Mouse (Mus musculus): ENCODE data around the gene Tns4. TPM values are rescaled to one million over a fixed set of nuclear protein-coding genes. Genes with fewer than 3 reads are reported as not detected.
A peak's percentile ranks its signal among the peaks of the same experiment; 100 is the strongest.

Tns4 gene
- total RNA-seq, 1 experiment, result 1.2 TPM

DNA sequence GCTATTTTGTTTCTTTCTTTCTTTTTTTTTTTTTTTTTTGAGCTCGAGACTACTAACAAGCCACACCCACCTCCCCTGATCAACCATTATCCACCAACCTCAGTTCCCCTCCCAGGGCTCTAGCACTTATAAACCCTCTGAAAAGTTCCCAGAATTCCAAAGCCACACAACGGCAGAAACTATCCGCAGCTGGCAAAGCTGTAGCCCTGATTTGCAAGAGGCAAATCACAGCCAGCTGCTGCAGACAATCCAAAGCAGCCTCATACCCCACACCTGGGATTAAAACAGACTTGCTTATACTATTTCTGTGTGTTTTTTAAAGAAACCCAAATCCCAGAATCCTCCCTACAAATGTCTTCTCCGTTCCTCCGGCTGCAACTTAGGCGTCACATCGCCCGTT lies 11.2 kb downstream of the Tns4 start:
- Histone ChIP-seq H3K9ac (ENCODE audit: insufficient read depth, low read depth, low read length, poor library complexity, severe bottlenecking) (no peak overlapping the region), H3K27ac (ENCODE audit: insufficient read depth, low read depth, low read length, poor library complexity, severe bottlenecking) (no peak overlapping the region), H3K4me3 (ENCODE audit: insufficient read depth in 1 of 2, low read depth in 1 of 2, low read length in 2 of 2, poor library complexity in 1 of 2, severe bottlenecking in 1 of 2) (no peak overlapping the region), H3K9me3 (ENCODE audit: control insufficient read depth, insufficient read depth, low read depth, low read length) (no peaks in the 10 kb centered on the region), H3K4me1 (ENCODE audit: control insufficient read depth in 2 of 2, insufficient read depth in 2 of 2, low read length in 2 of 2, poor library complexity in 1 of 2) (no peaks in the 10 kb centered on the region; a peak in 1 of 4 replicates), H3K36me3 (ENCODE audit: control insufficient read depth, insufficient read depth, low read length, poor library complexity, severe bottlenecking) (no peaks in the 10 kb centered on the region)
- no peak for DNase-seq (ENCODE audit: low read depth, low spot score)
- in situ Hi-C loops (cut with MboI; ENCODE audit: low sequenced_read_pairs in 2 of 2, unreplicated experiment in 2 of 2), result no loop called here
- no peak for TF ChIP-seq CHD2 (IDR thresholded peaks at IDR 0.05; ENCODE audit: low read depth, low read length)
- peak; percentile 37; the same call in 1 of the 2 replicates for TF ChIP-seq ZNF384 (IDR thresholded peaks at IDR 0.05; ENCODE audit: low read depth, low read length)

DNA sequence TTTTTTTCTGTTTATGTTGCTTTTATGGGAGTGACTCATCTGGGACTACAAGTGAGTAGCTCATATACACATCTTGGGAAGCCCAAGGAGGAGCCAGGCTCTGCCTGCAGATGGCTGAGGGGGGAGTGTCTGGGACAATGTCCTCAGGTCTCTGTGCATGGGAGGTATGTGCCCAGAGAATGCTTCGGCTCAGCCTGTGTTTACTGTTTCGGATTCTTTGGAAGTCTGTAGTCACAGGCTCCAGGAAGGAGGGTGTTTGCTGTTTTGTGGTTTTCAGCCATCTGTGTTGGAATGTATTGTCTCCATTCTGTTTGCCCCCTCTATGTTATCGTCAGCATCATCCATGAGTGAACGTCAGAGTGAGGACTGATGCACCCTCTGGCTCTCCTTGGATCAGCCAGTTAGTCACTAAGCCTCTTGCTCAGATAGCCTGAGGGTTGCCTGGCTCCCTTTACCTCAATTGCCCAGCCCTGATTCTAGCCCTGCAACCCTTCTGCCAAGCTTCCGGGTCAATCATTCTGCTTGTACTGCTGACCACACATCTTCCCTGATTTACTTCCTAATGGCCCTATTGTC lies 12.3 kb downstream of the Tns4 start:
- Histone ChIP-seq H3K9me3 (ENCODE audit: control insufficient read depth, insufficient read depth, low read depth, low read length) (no peaks in the 10 kb centered on the region), H3K9ac (ENCODE audit: insufficient read depth, low read depth, low read length, poor library complexity, severe bottlenecking) (no peak overlapping the region), H3K4me3 (ENCODE audit: insufficient read depth in 1 of 2, low read depth in 1 of 2, low read length in 2 of 2, poor library complexity in 1 of 2, severe bottlenecking in 1 of 2) (no peak overlapping the region), H3K27ac (ENCODE audit: insufficient read depth, low read depth, low read length, poor library complexity, severe bottlenecking) (no peak overlapping the region), H3K4me1 (ENCODE audit: control insufficient read depth in 2 of 2, insufficient read depth in 2 of 2, low read length in 2 of 2, poor library complexity in 1 of 2) (no peaks in the 10 kb centered on the region; a peak in 1 of 4 replicates), H3K36me3 (ENCODE audit: control insufficient read depth, insufficient read depth, low read length, poor library complexity, severe bottlenecking) (no peaks in the 10 kb centered on the region)
- in situ Hi-C loops (cut with MboI; ENCODE audit: low sequenced_read_pairs in 2 of 2, unreplicated experiment in 2 of 2), result no loop called here
- DNase-seq (ENCODE audit: low read depth, low spot score), result no peak
- TF ChIP-seq MAFK (IDR thresholded peaks at IDR 0.05; ENCODE audit: insufficient read depth, low read depth, low read length) (no peak), ZC3H11A (IDR thresholded peaks at IDR 0.05; ENCODE audit: borderline replicate concordance, low read depth, low read length) (no peak), ZNF384 (IDR thresholded peaks at IDR 0.05; ENCODE audit: low read depth, low read length) (no peak), HCFC1 (IDR thresholded peaks at IDR 0.05; ENCODE audit: borderline replicate concordance, insufficient read depth, low read length) (no peak), CHD2 (IDR thresholded peaks at IDR 0.05; ENCODE audit: low read depth, low read length) (no peak)

DNA sequence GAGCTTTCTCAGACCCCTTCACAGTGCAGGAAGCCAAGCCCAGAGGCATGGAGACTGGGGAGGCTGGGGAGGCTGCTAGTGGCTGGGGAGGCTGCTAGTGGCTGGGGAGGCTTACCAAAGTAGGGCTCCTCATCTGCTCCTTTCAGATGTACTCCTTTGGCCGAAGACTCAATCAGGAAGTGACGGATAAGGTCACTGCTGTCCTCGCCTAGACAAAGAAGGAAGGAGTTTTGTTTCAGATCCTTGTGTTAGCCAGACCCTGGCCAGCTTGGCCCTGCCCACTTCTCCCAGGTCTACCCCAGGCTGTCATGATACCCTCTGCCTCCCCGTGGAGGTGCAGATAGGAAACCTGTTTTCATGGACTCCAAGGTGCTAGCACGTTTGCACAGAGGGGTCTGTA lies 15.3 kb downstream of the Tns4 start:
- TF ChIP-seq ZNF384 (IDR thresholded peaks at IDR 0.05; ENCODE audit: low read depth, low read length) (no peak), HCFC1 (IDR thresholded peaks at IDR 0.05; ENCODE audit: borderline replicate concordance, insufficient read depth, low read length) (no peak), CHD2 (IDR thresholded peaks at IDR 0.05; ENCODE audit: low read depth, low read length) (no peak), ZC3H11A (IDR thresholded peaks at IDR 0.05; ENCODE audit: borderline replicate concordance, low read depth, low read length) (no peak), MAFK (IDR thresholded peaks at IDR 0.05; ENCODE audit: insufficient read depth, low read depth, low read length) (no peak)
- DNase-seq (ENCODE audit: low read depth, low spot score), result no peak
- Histone ChIP-seq H3K36me3 (ENCODE audit: control insufficient read depth, insufficient read depth, low read length, poor library complexity, severe bottlenecking) (no peaks in the 10 kb centered on the region), H3K9ac (ENCODE audit: insufficient read depth, low read depth, low read length, poor library complexity, severe bottlenecking) (no peak overlapping the region), H3K27ac (ENCODE audit: insufficient read depth, low read depth, low read length, poor library complexity, severe bottlenecking) (no peak overlapping the region), H3K9me3 (ENCODE audit: control insufficient read depth, insufficient read depth, low read depth, low read length) (no peaks in the 10 kb centered on the region), H3K4me1 (ENCODE audit: control insufficient read depth in 2 of 2, insufficient read depth in 2 of 2, low read length in 2 of 2, poor library complexity in 1 of 2) (no peaks in the 10 kb centered on the region), H3K4me3 (ENCODE audit: insufficient read depth in 1 of 2, low read depth in 1 of 2, low read length in 2 of 2, poor library complexity in 1 of 2, severe bottlenecking in 1 of 2) (no peak overlapping the region)
- in situ Hi-C loops (cut with MboI; ENCODE audit: low sequenced_read_pairs in 2 of 2, unreplicated experiment in 2 of 2), result no loop called here

DNA sequence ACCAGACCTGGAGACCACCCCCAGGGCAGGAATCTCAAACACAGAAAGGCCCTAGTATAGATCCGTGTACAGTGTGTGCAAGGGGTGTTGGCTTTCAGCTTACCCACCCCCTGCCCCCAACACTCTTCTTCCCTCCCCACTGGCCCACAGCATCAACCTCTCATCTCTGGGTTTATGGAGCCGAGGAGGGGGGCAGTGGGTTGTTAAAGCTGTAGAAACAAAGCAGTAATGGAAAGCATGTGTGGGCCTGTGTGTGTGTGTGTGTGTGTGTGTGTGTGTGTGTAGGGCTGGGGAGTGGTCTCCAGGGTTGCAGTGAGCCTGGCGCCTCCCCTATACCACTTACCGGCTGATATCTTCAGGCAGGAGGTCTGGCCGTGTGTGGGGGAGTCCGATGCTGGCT lies 17.2 kb downstream of the Tns4 start:
- Histone ChIP-seq H3K9me3 (ENCODE audit: control insufficient read depth, insufficient read depth, low read depth, low read length) (no peaks in the 10 kb centered on the region), H3K27ac (ENCODE audit: insufficient read depth, low read depth, low read length, poor library complexity, severe bottlenecking) (no peak overlapping the region), H3K4me3 (ENCODE audit: insufficient read depth in 1 of 2, low read depth in 1 of 2, low read length in 2 of 2, poor library complexity in 1 of 2, severe bottlenecking in 1 of 2) (no peak overlapping the region), H3K9ac (ENCODE audit: insufficient read depth, low read depth, low read length, poor library complexity, severe bottlenecking) (no peak overlapping the region), H3K4me1 (ENCODE audit: control insufficient read depth in 2 of 2, insufficient read depth in 2 of 2, low read length in 2 of 2, poor library complexity in 1 of 2) (no peaks in the 10 kb centered on the region), H3K36me3 (ENCODE audit: control insufficient read depth, insufficient read depth, low read length, poor library complexity, severe bottlenecking) (no peaks in the 10 kb centered on the region)
- no peak for DNase-seq (ENCODE audit: low read depth, low spot score)
- TF ChIP-seq HCFC1 (IDR thresholded peaks at IDR 0.05; ENCODE audit: borderline replicate concordance, insufficient read depth, low read length), result no peak
- TF ChIP-seq ZNF384 (IDR thresholded peaks at IDR 0.05; ENCODE audit: low read depth, low read length), result no peak
- TF ChIP-seq MAFK (IDR thresholded peaks at IDR 0.05; ENCODE audit: insufficient read depth, low read depth, low read length), result no peak
- TF ChIP-seq CHD2 (IDR thresholded peaks at IDR 0.05; ENCODE audit: low read depth, low read length), result no peak
- TF ChIP-seq ZC3H11A (IDR thresholded peaks at IDR 0.05; ENCODE audit: borderline replicate concordance, low read depth, low read length), result no peak
- in situ Hi-C loops (cut with MboI; ENCODE audit: low sequenced_read_pairs in 2 of 2, unreplicated experiment in 2 of 2), result no loop called here

DNA sequence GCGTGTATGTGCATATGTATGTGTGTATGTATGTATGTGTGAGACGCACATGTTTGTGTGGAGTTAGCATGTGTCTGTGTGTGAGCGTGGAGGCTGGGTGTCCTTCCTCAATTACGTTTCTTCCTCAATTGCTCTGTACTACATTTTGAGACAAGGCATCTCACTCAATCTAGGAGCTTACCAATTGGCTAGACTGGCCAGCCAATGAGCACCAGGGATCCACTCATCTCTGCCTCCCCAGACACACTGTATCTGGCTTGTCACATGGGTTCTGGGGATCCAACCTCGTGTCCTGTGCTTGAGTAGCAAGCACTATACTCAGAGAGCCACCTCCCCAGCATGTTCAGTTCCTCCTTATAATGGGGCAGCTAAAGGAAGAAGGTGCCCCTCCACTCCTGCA lies 20.7 kb downstream of the Tns4 start:
- DNase-seq (ENCODE audit: low read depth, low spot score), result no peak

More for the DNA sequence above, 20.7 kb downstream of the Tns4 start:
- TF ChIP-seq MAFK (IDR thresholded peaks at IDR 0.05; ENCODE audit: insufficient read depth, low read depth, low read length) (no peak), ZC3H11A (IDR thresholded peaks at IDR 0.05; ENCODE audit: borderline replicate concordance, low read depth, low read length) (no peak), CHD2 (IDR thresholded peaks at IDR 0.05; ENCODE audit: low read depth, low read length) (no peak), HCFC1 (IDR thresholded peaks at IDR 0.05; ENCODE audit: borderline replicate concordance, insufficient read depth, low read length) (no peak), ZNF384 (IDR thresholded peaks at IDR 0.05; ENCODE audit: low read depth, low read length) (no peak)
- Histone ChIP-seq H3K27ac (ENCODE audit: insufficient read depth, low read depth, low read length, poor library complexity, severe bottlenecking) (no peak overlapping the region), H3K9me3 (ENCODE audit: control insufficient read depth, insufficient read depth, low read depth, low read length) (no peaks in the 10 kb centered on the region), H3K36me3 (ENCODE audit: control insufficient read depth, insufficient read depth, low read length, poor library complexity, severe bottlenecking) (no peaks in the 10 kb centered on the region), H3K4me3 (ENCODE audit: insufficient read depth in 1 of 2, low read depth in 1 of 2, low read length in 2 of 2, poor library complexity in 1 of 2, severe bottlenecking in 1 of 2) (no peak overlapping the region), H3K9ac (ENCODE audit: insufficient read depth, low read depth, low read length, poor library complexity, severe bottlenecking) (no peak overlapping the region), H3K4me1 (ENCODE audit: control insufficient read depth in 2 of 2, insufficient read depth in 2 of 2, low read length in 2 of 2, poor library complexity in 1 of 2) (peaks cover 0 to 4% of the 10 kb centered on the region in 2 experiments; a peak in 1 of 4 replicates)
- in situ Hi-C loops (cut with MboI; ENCODE audit: low sequenced_read_pairs in 2 of 2, unreplicated experiment in 2 of 2), result no loop called here

Measured in ES-E14 (cell line).